Mouse (Mus musculus) neural tube, embryonic 12.5 days (tissue): ENCODE measurements at regions not wholly inside any gene's neighbourhood (a gene's known extent, or its start where the extent isn't known, plus 50 kb on each side); places are given as distances from the start of the nearest gene placed in this dataset.
A peak's percentile ranks its signal among the peaks of the same experiment; 100 is the strongest.

ENCODE experiments used
- ATAC-seq: fragments of 200-750 bp; cut with Nextera tagmentation; 2 replicates; pipeline ENCODE4 v1.8.0; 2017; ENCODE audit warnings: low read depth, mild to moderate bottlenecking, moderate TSS enrichment, moderate library complexity; ENCODE audit not compliant: low FRiP score
- H3K27ac ChIP-seq: fragments of 300-500 bp; sonication (generic); 2 replicates; pipeline ENCODE4 v1.5.1; 2016
- H3K27me3 ChIP-seq: fragments of 300-500 bp; sonication (generic); replicated peaks from 2 replicates; pipeline ENCODE4 v1.6.1; 2016; ENCODE audit warnings: mild to moderate bottlenecking
- H3K36me3 ChIP-seq: fragments of 300-500 bp; sonication (generic); 2 replicates; pipeline ENCODE4 v1.6.1; 2016; ENCODE audit warnings: mild to moderate bottlenecking
- H3K4me1 ChIP-seq: fragments of 300-500 bp; sonication (generic); 2 replicates; pipeline ENCODE4 v1.6.1; 2016
- H3K4me2 ChIP-seq: fragments of 300-500 bp; sonication (generic); replicated peaks from 2 replicates; pipeline ENCODE4 v1.6.1; 2016; ENCODE audit warnings: mild to moderate bottlenecking
- H3K4me3 ChIP-seq: fragments of 300-500 bp; sonication (generic); 2 replicates; pipeline ENCODE4 v1.5.1; 2016
- H3K9ac ChIP-seq: fragments of 300-500 bp; sonication (generic); 2 replicates; pipeline ENCODE4 v1.6.1; 2016; ENCODE audit warnings: mild to moderate bottlenecking
- H3K9me3 ChIP-seq: fragments of 300-500 bp; sonication (generic); 2 replicates; pipeline ENCODE4 v1.6.1; 2016; ENCODE audit warnings: mild to moderate bottlenecking
- WGBS: fragments of 180-500 bp; shearing (Covaris S2); methylation state at CpG from one replicate; pipeline ENCODE4 v1.1.7; 2016; 5-methylcytosine and 5-hydroxymethylcytosine counted together

DNA sequence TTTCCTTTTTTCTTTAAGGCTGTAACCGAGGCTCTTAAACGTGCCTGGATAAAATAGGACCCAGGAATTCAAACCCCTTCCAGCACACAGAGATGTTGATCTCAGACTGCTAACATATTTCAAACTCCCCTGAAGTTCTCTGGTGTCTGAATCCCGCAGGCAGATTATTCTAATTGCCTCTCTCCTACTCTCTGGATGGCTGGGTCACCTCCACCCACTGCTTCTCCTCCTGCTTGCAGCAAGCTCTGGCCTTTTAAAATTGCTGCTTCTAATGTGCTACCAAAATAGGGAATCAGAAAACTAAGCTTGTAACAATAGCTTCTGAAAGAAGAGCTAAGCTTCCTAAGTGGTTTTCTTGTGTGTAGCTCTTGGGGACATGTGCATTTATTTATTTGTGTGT, 64.4 kb upstream of the Ldb2 start:
- H3K9ac ChIP-seq: no peak overlapping the region
- no peaks in the 10 kb centered on the region for H3K9me3 ChIP-seq
- ATAC-seq: no peak
- WGBS: 49% methylated on average over 3 of the region's 3 CpGs
- no peaks in the 10 kb centered on the region for H3K36me3 ChIP-seq
- no peak overlapping the region for H3K4me3 ChIP-seq
- no peak overlapping the region for H3K27ac ChIP-seq
- no peaks in the 10 kb centered on the region for H3K4me1 ChIP-seq
- H3K4me2 ChIP-seq: no peak overlapping the region
- H3K27me3 ChIP-seq: no peaks in the 10 kb centered on the region

GRCm38 (mm10) chr5:44863349-44863748, 63.9 kb upstream of the Ldb2 start:
- ATAC-seq: no peak
- WGBS: 78% methylated on average over 3 of the region's 3 CpGs
- no peaks in the 10 kb centered on the region for H3K36me3 ChIP-seq
- H3K27me3 ChIP-seq: no peaks in the 10 kb centered on the region
- no peak overlapping the region for H3K27ac ChIP-seq
- no peaks in the 10 kb centered on the region for H3K4me1 ChIP-seq
- no peak overlapping the region for H3K9ac ChIP-seq
- H3K4me2 ChIP-seq: no peak overlapping the region
- no peaks in the 10 kb centered on the region for H3K9me3 ChIP-seq
- no peak overlapping the region for H3K4me3 ChIP-seq

GRCm38 (mm10) chr5:44854189-44854588, 54.7 kb upstream of the Ldb2 start:
- peak; percentile 53; the same call in 1 of the 2 replicates for ATAC-seq
- Histone ChIP-seq H3K27me3 (no peaks in the 10 kb centered on the region), H3K9me3 (no peaks in the 10 kb centered on the region), H3K4me1 (no peaks in the 10 kb centered on the region), H3K9ac (no peak overlapping the region), H3K4me2 (no peak overlapping the region), H3K27ac (no peak overlapping the region), H3K36me3 (no peaks in the 10 kb centered on the region), H3K4me3 (no peak overlapping the region)
- 71% methylated on average over 4 of the region's 4 CpGs for WGBS
